ENCODE assay signal across 8 mouse cellular contexts in genomic region chr11:52281568-52282328, GRCm38 (mm10). TPM values are rescaled to one million over a fixed set of nuclear protein-coding genes. Genes with fewer than 3 reads are reported as not detected.
DNase-seq lines count a peak whose midpoint lies in the region; ATAC-seq lines count a peak whose summit lies in the region.

No protein-coding gene starts in this region.

- H3K27me3 ChIP-seq in kidney, embryonic 14.5 days (ENCODE audit: control insufficient read depth, insufficient read depth, low read length) = no peaks in the 10 kb centered on the region
- peaks cover 64% of the 10 kb centered on the region for H3K27me3 ChIP-seq in embryonic facial prominence, embryonic 10.5 days (replicated peaks; ENCODE audit: low read depth, poor library complexity, severe bottlenecking)

- DNase-seq in kidney, adult 9 months = no peak
- DNase-seq in embryonic facial prominence, embryonic 10.5 days (ENCODE audit: low spot score) = no peak
- DNase-seq in induced T-regulatory cell, adult 2 months (ENCODE audit: low read depth) = peak; percentile 57
- DNase-seq in naive thymus-derived CD4-positive, alpha-beta T cell, adult 2 months (ENCODE audit: low read depth) = peak; percentile 69
- no peak for DNase-seq in adrenal gland, adult 8-10 months
- DNase-seq in cerebellum, postnatal 10 days = no peak

- H3K4me1 ChIP-seq in kidney, embryonic 14.5 days (ENCODE audit: control insufficient read depth, insufficient read depth, low read length) = peaks cover 24% of the 10 kb centered on the region
- H3K4me1 ChIP-seq in embryonic facial prominence, embryonic 10.5 days = peaks cover 49% of the 10 kb centered on the region

- no peak overlapping the region for H3K27ac ChIP-seq in kidney, embryonic 14.5 days (ENCODE audit: low read depth, low read length)
- H3K27ac ChIP-seq in embryonic facial prominence, embryonic 10.5 days (replicated peaks) = no peak overlapping the region

- peak overlapping the region; percentile 65 for H3K4me3 ChIP-seq in kidney, embryonic 14.5 days (ENCODE audit: low read length)
- peak overlapping the region; percentile 72 for H3K4me3 ChIP-seq in embryonic facial prominence, embryonic 10.5 days

- no peak overlapping the region; the same call in 1 of the 2 replicates for H3K9ac ChIP-seq in kidney, embryonic 14.5 days (ENCODE audit: low read depth, low read length)

- no peaks in the 10 kb centered on the region for H3K9me3 ChIP-seq in kidney, embryonic 14.5 days (ENCODE audit: control insufficient read depth, low read length)
- H3K9me3 ChIP-seq in embryonic facial prominence, embryonic 10.5 days = no peaks in the 10 kb centered on the region

- 64% methylated on average over 19 of the region's 19 CpGs for WGBS in kidney, embryonic 14.5 days
- WGBS in embryonic facial prominence, embryonic 10.5 days = 71% methylated on average over 19 of the region's 19 CpGs

- no peak for ATAC-seq in kidney, embryonic 14.5 days (ENCODE audit: low FRiP score, low TSS enrichment)
- ATAC-seq in activated CD4-positive, CD25-positive, alpha-beta regulatory T cell, adult 4 months = no peak

- H3K4me2 ChIP-seq in kidney, embryonic 14.5 days (replicated peaks; ENCODE audit: low read depth, low read length) = peak overlapping the region; percentile 95

- 0 out of 2 replicates have a peak, but pooled peaks cover 5% of the 10 kb centered on the region for H3K36me3 ChIP-seq in kidney, embryonic 14.5 days (ENCODE audit: control insufficient read depth, insufficient read depth, low read length)
- 0 out of 2 replicates have a peak, but pooled peaks cover 6% of the 10 kb centered on the region for H3K36me3 ChIP-seq in embryonic facial prominence, embryonic 10.5 days (replicated peaks)

RNA-seq across cellular contexts. Expression of gene Tcf7, which starts 1.1 kb away (rescaled TPM):
- 18.1 and 27.5 TPM in 2 replicates for polyA plus RNA-seq in kidney, embryonic 14.5 days (2014; fragmentation: Nextera tagmentation; extraction: Ambion mirVana)
- polyA plus RNA-seq in embryonic facial prominence, embryonic 10.5 days (2016; fragmentation: Nextera tagmentation; extraction: Ambion mirVana) = 11.3 and 13.0 TPM in 2 replicates
- polyA plus RNA-seq in activated CD4-positive, CD25-positive, alpha-beta regulatory T cell, adult 4 months (2017; shearing (Covaris generic)) = 100 to 1,000 TPM; 227 to 315 TPM
- total RNA-seq in adrenal gland, adult 8-10 months (2022) = 10 to 100 TPM; 36.9 to 81.7 (median 55.2) TPM

RNA-seq across cellular contexts. Expression of gene Skp1a, which starts 50.0 kb away (rescaled TPM):
- polyA plus RNA-seq in kidney, embryonic 14.5 days (2014; fragmentation: Nextera tagmentation; extraction: Ambion mirVana) = 843 and 964 TPM in 2 replicates
- polyA plus RNA-seq in embryonic facial prominence, embryonic 10.5 days (2016; fragmentation: Nextera tagmentation; extraction: Ambion mirVana) = 938 and 966 TPM in 2 replicates
- polyA plus RNA-seq in activated CD4-positive, CD25-positive, alpha-beta regulatory T cell, adult 4 months (2017; shearing (Covaris generic)) = 100 to 1,000 TPM; 281 to 307 TPM
- total RNA-seq in adrenal gland, adult 8-10 months (2022) = 100 to 1,000 TPM; 463 to 561 (median 519) TPM

Comparison
In these comparisons a context has a peak if more than half of its experiments do, and no peak if none do; other contexts are left out.
1. DNase-seq: peak in induced T-regulatory cell, adult 2 months (single experiment) and naive thymus-derived CD4-positive, alpha-beta T cell, adult 2 months (single experiment); none in kidney, adult 9 months (single experiment), embryonic facial prominence, embryonic 10.5 days (single experiment), adrenal gland, adult 8-10 months (single experiment) and cerebellum, postnatal 10 days (0 of 2).